Mouse (Mus musculus) liver, adult 2 months (tissue): ENCODE data around the gene Sdc3.

Experiments used
- CTCF ChIP-seq: fragments of 200-500 bp; IDR thresholded peaks from 2 replicates; pipeline ENCODE4 v1.5.1; 2011; ENCODE audit warnings: low read depth, low read length, control low read depth
- POLR2A ChIP-seq: fragments of 200-500 bp; IDR thresholded peaks from 2 replicates; pipeline ENCODE4 v1.6.1; 2011; ENCODE audit warnings: low read length, control low read depth; ENCODE audit not compliant: insufficient read depth; ENCODE audit errors: extremely low read depth

DNA sequence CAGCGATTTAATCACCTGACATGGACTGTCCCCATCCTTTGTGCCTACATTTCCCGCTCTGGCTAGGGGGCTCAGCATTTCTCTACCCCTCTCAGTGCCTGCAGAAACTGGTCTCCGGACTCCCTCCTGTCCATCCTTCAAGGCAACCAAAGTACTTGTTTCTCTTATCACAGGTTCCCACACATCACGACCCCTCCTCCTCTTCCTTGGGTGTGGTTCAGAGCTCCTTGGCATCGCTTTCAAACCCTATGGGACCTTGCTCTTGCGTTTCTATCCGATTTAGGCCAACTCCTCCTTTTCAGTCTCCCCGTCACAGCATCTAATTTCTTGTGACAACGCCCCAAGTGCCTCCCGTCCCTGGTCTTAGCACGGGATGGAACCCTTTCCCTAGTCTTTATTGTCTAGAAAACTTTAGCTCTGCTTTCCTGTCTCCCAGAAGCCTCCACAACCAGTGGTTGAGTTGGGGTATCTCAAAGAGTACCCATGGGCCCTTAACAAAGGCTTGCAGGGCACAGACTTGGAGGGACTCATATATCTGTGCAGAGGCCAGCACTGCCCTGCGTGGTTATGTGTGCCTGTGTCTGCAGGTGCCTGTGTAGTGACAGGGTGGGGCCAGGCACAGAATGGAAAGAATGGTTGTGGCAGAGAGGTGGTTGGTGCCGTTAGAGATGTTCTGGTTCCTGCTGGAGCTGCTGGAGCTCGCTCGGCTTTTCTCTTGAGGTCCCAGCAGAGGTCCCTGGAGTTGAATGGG lies 68.7 kb downstream of the Sdc3 start:
- no peak for TF ChIP-seq CTCF
- no peak for TF ChIP-seq POLR2A
